Mouse (Mus musculus) bone marrow macrophage, adult 2 months (primary cell): ENCODE data around the gene Olfr450.

ENCODE experiments used
- CTCF ChIP-seq: IDR thresholded peaks from 2 replicates; pipeline ENCODE4 v1.5.1; 2012; ENCODE audit warnings: low read depth, mild to moderate bottlenecking, low read length, moderate library complexity
- POLR2A ChIP-seq: IDR thresholded peaks from 2 replicates; pipeline ENCODE4 v1.6.1; 2012; ENCODE audit warnings: mild to moderate bottlenecking, low read depth, low read length, borderline replicate concordance

- TF ChIP-seq POLR2A (no peak), CTCF (no peak)
Measured at GRCm38 (mm10) chr6:42777066-42777465, 34.7 kb upstream of the Olfr450 start.
